Mouse (Mus musculus) MEL (cell line): ENCODE measurements at regions not wholly inside any gene's neighbourhood (a gene's known extent, or its start where the extent isn't known, plus 50 kb on each side); places are given as distances from the start of the nearest gene placed in this dataset.

ENCODE experiments used
- DNase-seq: peaks from one replicate; pipeline ENCODE4 v3.0.0; 2011; ENCODE audit warnings: low read depth, low spot score
- H3K27ac ChIP-seq: 2 replicates; pipeline ENCODE4 v1.5.1; 2012; ENCODE audit warnings: low read depth, mild to moderate bottlenecking, control low read depth, low read length, moderate library complexity; ENCODE audit not compliant: control insufficient read depth
- H3K27me3 ChIP-seq, 2 experiments: fragments of 150-350 bp in 1 of 2; sonication (generic) in 1 of 2; 2 replicates each; pipeline ENCODE4 v1.6.1; 2012; ENCODE audit warnings: low read length in 2 of 2, mild to moderate bottlenecking in 2 of 2, improper control_type of control experiment in 1 of 2, moderate library complexity in 1 of 2; ENCODE audit not compliant: insufficient read depth in 2 of 2, control insufficient read depth in 1 of 2
- H3K36me3 ChIP-seq, 2 experiments: 2 replicates each; pipeline ENCODE4 v1.6.1; 2012 to 2014; ENCODE audit warnings: low read length in 2 of 2, improper control_type of control experiment in 1 of 2, inconsistent platforms in 1 of 2, mild to moderate bottlenecking in 1 of 2; ENCODE audit not compliant: insufficient read depth in 2 of 2, control insufficient read depth in 1 of 2
- H3K4me1 ChIP-seq, 2 experiments: fragments of 150-350 bp in 1 of 2; sonication (generic) in 1 of 2; 2 replicates each; pipeline ENCODE4 v1.6.1; 2012; ENCODE audit warnings: low read length in 2 of 2, improper control_type of control experiment in 1 of 2, mild to moderate bottlenecking in 1 of 2; ENCODE audit not compliant: insufficient read depth in 2 of 2, control insufficient read depth in 1 of 2
- H3K4me3 ChIP-seq, 2 experiments: fragments of 150-350 bp in 1 of 2; sonication (generic) in 1 of 2; 2 replicates each; pipeline ENCODE4 v1.5.1; 2012; ENCODE audit warnings: low read depth in 2 of 2, low read length in 2 of 2, mild to moderate bottlenecking in 2 of 2, moderate library complexity in 2 of 2, control low read depth in 1 of 2, improper control_type of control experiment in 1 of 2; ENCODE audit not compliant: control insufficient read depth in 1 of 2, insufficient read depth in 1 of 2
- H3K79me2 ChIP-seq: 2 replicates; pipeline ENCODE4 v1.6.1; 2012; ENCODE audit warnings: mild to moderate bottlenecking, low read length, moderate library complexity; ENCODE audit not compliant: control insufficient read depth, poor library complexity, insufficient read depth
- H3K9ac ChIP-seq: 2 replicates; pipeline ENCODE4 v1.6.1; 2012; ENCODE audit warnings: low read depth, mild to moderate bottlenecking, control low read depth, low read length, moderate library complexity; ENCODE audit not compliant: control insufficient read depth, poor library complexity, severe bottlenecking
- H3K9me3 ChIP-seq: fragments of 150-350 bp; sonication (generic); replicated peaks from 2 replicates; pipeline ENCODE4 v1.6.1; 2012; ENCODE audit warnings: mild to moderate bottlenecking, low read length, improper control_type of control experiment, moderate library complexity; ENCODE audit not compliant: insufficient read depth
- CHD2 ChIP-seq: IDR thresholded peaks from 2 replicates; pipeline ENCODE4 v1.6.1; 2011; ENCODE audit warnings: low read length, improper control_type of control experiment
- EP300 ChIP-seq, 2 experiments: IDR thresholded peaks; 2 replicates each; pipeline ENCODE4 v1.6.1; 2011; ENCODE audit warnings: improper control_type of control experiment in 2 of 2, low read length in 2 of 2, low read depth in 1 of 2, mild to moderate bottlenecking in 1 of 2
- GABPA ChIP-seq: IDR thresholded peaks from 2 replicates; pipeline ENCODE4 v1.6.1; 2012; ENCODE audit warnings: low read depth, mild to moderate bottlenecking, inconsistent platforms, low read length, improper control_type of control experiment, moderate library complexity
- GATA1 ChIP-seq: IDR thresholded peaks from 2 replicates; pipeline ENCODE4 v1.6.1; 2011; ENCODE audit warnings: low read depth, low read length, improper control_type of control experiment
- HCFC1 ChIP-seq: IDR thresholded peaks from 2 replicates; pipeline ENCODE4 v1.6.1; 2012; ENCODE audit warnings: low read depth, mild to moderate bottlenecking, inconsistent platforms, low read length, improper control_type of control experiment, moderate library complexity
- JUND ChIP-seq: IDR thresholded peaks from 2 replicates; pipeline ENCODE4 v1.6.1; 2011; ENCODE audit warnings: low read depth, mild to moderate bottlenecking, improper control_type of control experiment, low read length
- MAX ChIP-seq: IDR thresholded peaks from 2 replicates; pipeline ENCODE4 v1.6.1; 2011; ENCODE audit warnings: low read length, improper control_type of control experiment
- MXI1 ChIP-seq: IDR thresholded peaks from 2 replicates; pipeline ENCODE4 v1.6.1; 2011; ENCODE audit warnings: mild to moderate bottlenecking, low read depth, low read length, improper control_type of control experiment
- MYC ChIP-seq: IDR thresholded peaks from 2 replicates; pipeline ENCODE4 v1.6.1; 2011; ENCODE audit warnings: low read depth, mild to moderate bottlenecking, low read length, improper control_type of control experiment, moderate library complexity
- NELFE ChIP-seq: IDR thresholded peaks from 2 replicates; pipeline ENCODE4 v1.6.1; 2011; ENCODE audit warnings: low read depth, low read length, improper control_type of control experiment
- POLR2A ChIP-seq, 2 experiments: IDR thresholded peaks; 2 replicates each; pipeline ENCODE4 v1.6.1; 2011 to 2012; ENCODE audit warnings: low read length in 2 of 2, mild to moderate bottlenecking in 2 of 2, control low read depth in 1 of 2, improper control_type of control experiment in 1 of 2, low read depth in 1 of 2, moderate library complexity in 1 of 2; ENCODE audit not compliant: control insufficient read depth in 1 of 2, insufficient read depth in 1 of 2, poor library complexity in 1 of 2
- RAD21 ChIP-seq: IDR thresholded peaks from 2 replicates; pipeline ENCODE4 v1.6.1; 2011; ENCODE audit warnings: mild to moderate bottlenecking, low read depth, low read length, improper control_type of control experiment
- TCF12 ChIP-seq: IDR thresholded peaks from 2 replicates; pipeline ENCODE4 v1.6.1; 2014; ENCODE audit warnings: low read depth, mild to moderate bottlenecking, inconsistent platforms, low read length, improper control_type of control experiment, moderate library complexity
- UBTF ChIP-seq: IDR thresholded peaks from 2 replicates; pipeline ENCODE4 v1.6.1; 2012; ENCODE audit warnings: low read depth, mild to moderate bottlenecking, inconsistent platforms, low read length, improper control_type of control experiment, moderate library complexity, borderline replicate concordance; ENCODE audit not compliant: insufficient read depth
- USF2 ChIP-seq, 2 experiments: IDR thresholded peaks; 2 replicates each; pipeline ENCODE4 v1.6.1; 2011 to 2012; ENCODE audit warnings: improper control_type of control experiment in 2 of 2, low read length in 2 of 2, borderline replicate concordance in 1 of 2, inconsistent platforms in 1 of 2, low read depth in 1 of 2, mild to moderate bottlenecking in 1 of 2; ENCODE audit not compliant: insufficient read depth in 1 of 2
- ZKSCAN1 ChIP-seq: IDR thresholded peaks from 2 replicates; pipeline ENCODE4 v1.6.1; 2012; ENCODE audit warnings: low read depth, mild to moderate bottlenecking, inconsistent platforms, low read length, improper control_type of control experiment, moderate library complexity
- ZMIZ1 ChIP-seq: IDR thresholded peaks from 2 replicates; pipeline ENCODE4 v1.6.1; 2012; ENCODE audit warnings: low read depth, mild to moderate bottlenecking, inconsistent platforms, low read length, improper control_type of control experiment, moderate library complexity
- ZNF384 ChIP-seq: IDR thresholded peaks from 2 replicates; pipeline ENCODE4 v1.6.1; 2012; ENCODE audit warnings: low read depth, mild to moderate bottlenecking, inconsistent platforms, low read length, improper control_type of control experiment

DNA sequence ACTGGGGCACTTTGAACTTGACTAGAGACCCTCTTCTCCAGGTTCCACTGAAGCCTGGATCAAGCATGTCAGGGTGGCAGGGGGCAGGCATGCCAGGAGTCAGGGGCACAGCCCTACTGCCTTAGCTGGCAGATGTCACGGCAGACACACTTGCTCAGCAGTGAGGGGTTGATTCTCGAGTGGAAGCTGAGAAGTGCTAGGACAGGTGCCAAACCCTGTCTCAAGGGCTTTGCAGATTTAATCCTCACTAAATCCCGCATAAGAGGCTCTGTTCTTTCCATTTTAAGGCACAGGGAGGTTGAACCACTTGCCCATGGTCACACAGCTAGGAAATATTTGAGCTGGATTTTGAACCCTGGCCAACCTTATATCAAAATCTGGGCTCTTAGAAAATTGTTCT lies 223.5 kb upstream of the Mvb12b start:
- no peaks in the 10 kb centered on the region for H3K79me2 ChIP-seq
- H3K36me3 ChIP-seq = no peaks in the 10 kb centered on the region
- no peaks in the 10 kb centered on the region for H3K4me1 ChIP-seq
- TF ChIP-seq TCF12 = no peak
- TF ChIP-seq GATA1 = no peak
- TF ChIP-seq MYC = no peak
- no peak for TF ChIP-seq RAD21
- no peak for TF ChIP-seq USF2 (IDR thresholded peaks at IDR 0.05; ENCODE audit: borderline replicate concordance in 1 of 2, insufficient read depth in 1 of 2, low read depth in 1 of 2, low read length in 2 of 2)
- TF ChIP-seq MXI1 = no peak
- no peaks in the 10 kb centered on the region for H3K9me3 ChIP-seq
- DNase-seq = no peak
- H3K27ac ChIP-seq = no peak overlapping the region
- H3K9ac ChIP-seq = no peak overlapping the region
- peaks cover 0 to 4% of the 10 kb centered on the region in 2 experiments; a peak in 3 of 4 replicates for H3K27me3 ChIP-seq
- H3K4me3 ChIP-seq = no peak overlapping the region

DNA sequence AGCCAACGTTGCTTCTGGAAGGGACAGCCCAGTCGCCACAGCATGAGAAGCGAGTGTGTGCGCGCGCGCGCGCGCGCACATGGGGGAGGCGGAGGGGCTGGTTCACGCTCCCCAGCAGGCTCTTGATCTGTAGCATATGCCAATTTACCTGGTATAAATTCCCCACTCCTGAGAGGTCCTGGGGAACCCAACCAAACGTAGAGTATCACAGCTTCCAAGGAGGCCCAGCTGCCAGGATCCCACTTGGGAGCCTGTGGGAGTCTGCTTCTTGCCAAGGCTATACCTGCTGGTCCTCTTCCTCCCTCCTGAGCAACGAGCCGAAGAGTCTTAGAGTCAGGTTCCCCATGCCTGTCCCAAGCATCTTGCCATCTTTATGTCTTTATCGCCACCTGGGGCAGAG lies 222.8 kb upstream of the Mvb12b start:
- Histone ChIP-seq H3K9me3 (no peaks in the 10 kb centered on the region), H3K9ac (no peak overlapping the region), H3K4me3 (no peak overlapping the region), H3K27ac (no peak overlapping the region), H3K27me3 (peaks cover 0 to 4% of the 10 kb centered on the region in 2 experiments; a peak in 3 of 4 replicates), H3K36me3 (no peaks in the 10 kb centered on the region), H3K4me1 (no peaks in the 10 kb centered on the region), H3K79me2 (no peaks in the 10 kb centered on the region)
- no peak for DNase-seq
- TF ChIP-seq HCFC1 (no peak), CHD2 (no peak), EP300 (IDR thresholded peaks at IDR 0.05; ENCODE audit: low read depth in 1 of 2, low read length in 2 of 2) (no peak), GABPA (no peak), UBTF (no peak), ZNF384 (no peak), ZMIZ1 (no peak), NELFE (no peak), POLR2A (IDR thresholded peaks at IDR 0.05; ENCODE audit: control insufficient read depth in 1 of 2, insufficient read depth in 1 of 2, low read depth in 1 of 2, low read length in 2 of 2, poor library complexity in 1 of 2) (no peak), MAX (no peak), ZKSCAN1 (no peak), USF2 (IDR thresholded peaks at IDR 0.05; ENCODE audit: borderline replicate concordance in 1 of 2, insufficient read depth in 1 of 2, low read depth in 1 of 2, low read length in 2 of 2) (no peak), JUND (no peak)
